Mouse (Mus musculus) liver, embryonic 14.5 days (tissue): Measurements from ENCODE around the gene Lce1h. TPM values are rescaled to one million over a fixed set of nuclear protein-coding genes. Genes with fewer than 3 reads are reported as not detected.

Experiments used
- ATAC-seq: fragments of 200-750 bp; cut with Nextera tagmentation; 2 replicates; pipeline ENCODE4 v1.8.0; 2017; ENCODE audit warnings: moderate number of reproducible peaks, mild to moderate bottlenecking, moderate library complexity; ENCODE audit not compliant: insufficient read depth
- DNase-seq, 3 experiments: peaks; one replicate each; pipeline ENCODE4 v3.0.0-alpha.2; 2012 to 2013; ENCODE audit warnings: low read depth in 3 of 3, low spot score in 3 of 3
- H3K27ac ChIP-seq: fragments of 300-500 bp; sonication (generic); 2 replicates; pipeline ENCODE4 v1.5.1; 2014; ENCODE audit warnings: moderate library complexity, mild to moderate bottlenecking, control low read depth, inconsistent platforms
- H3K27me3 ChIP-seq: fragments of 300-500 bp; sonication (generic); 2 replicates; pipeline ENCODE4 v1.6.1; 2014; ENCODE audit warnings: mild to moderate bottlenecking, low read length, moderate library complexity; ENCODE audit not compliant: control insufficient read depth, insufficient read depth
- H3K36me3 ChIP-seq: fragments of 300-500 bp; sonication (generic); replicated peaks from 2 replicates; pipeline ENCODE4 v1.6.1; 2014; ENCODE audit warnings: low read depth; ENCODE audit not compliant: control insufficient read depth, insufficient read depth
- H3K4me1 ChIP-seq, 2 experiments: fragments of 200-500 bp in 1 of 2; fragments of 300-500 bp in 1 of 2; sonication (generic) in 1 of 2; replicated peaks; 2 replicates each; pipeline ENCODE4 v1.6.1; 2012 to 2014; ENCODE audit warnings: antibody characterized with exemption in 1 of 2, inconsistent platforms in 1 of 2, low read length in 1 of 2; ENCODE audit not compliant: control insufficient read depth in 2 of 2, insufficient read depth in 2 of 2
- H3K4me2 ChIP-seq: fragments of 300-500 bp; sonication (generic); 2 replicates; pipeline ENCODE4 v1.6.1; 2014; ENCODE audit warnings: low read depth, mild to moderate bottlenecking, control low read depth, moderate library complexity
- H3K4me3 ChIP-seq, 2 experiments: fragments of 200-500 bp in 1 of 2; fragments of 300-500 bp in 1 of 2; sonication (generic) in 1 of 2; 2 replicates each; pipeline ENCODE4 v1.5.1; 2012 to 2014; ENCODE audit warnings: low read depth in 2 of 2, low read length in 2 of 2, mild to moderate bottlenecking in 2 of 2, control low read depth in 1 of 2, inconsistent platforms in 1 of 2, moderate library complexity in 1 of 2; ENCODE audit not compliant: insufficient read depth in 1 of 2
- H3K9ac ChIP-seq: fragments of 300-500 bp; sonication (generic); replicated peaks from 2 replicates; pipeline ENCODE4 v1.6.1; 2014; ENCODE audit warnings: mild to moderate bottlenecking, control low read depth, moderate library complexity
- H3K9me3 ChIP-seq: fragments of 300-500 bp; sonication (generic); 2 replicates; pipeline ENCODE4 v1.6.1; 2016; ENCODE audit warnings: low read length, mixed read lengths; ENCODE audit not compliant: control insufficient read depth
- CTCF ChIP-seq: IDR thresholded peaks from 2 replicates; pipeline ENCODE4 v1.5.1; 2016; ENCODE audit warnings: antibody characterized with exemption, low read depth, control low read depth
- EP300 ChIP-seq: IDR thresholded peaks from 2 replicates; pipeline ENCODE4 v1.6.1; 2016; ENCODE audit warnings: antibody characterized with exemption, low read depth
- polyA plus RNA-seq, 2 experiments: library from polyadenylated mRNA; depleted of rRNA in 1 of 2; stranded (reverse) in 1 of 2; unstranded in 1 of 2; fragments of >200 nt; fragmentation: Nextera tagmentation in 1 of 2; extraction: Ambion mirVana in 1 of 2; gene quantifications; 2 replicates each; pipeline versions ENCODE4 v1.2.1 to v1.2.3; 2012 to 2014

Lce1h gene
- polyA plus RNA-seq, 2 experiments: not detected

DNA sequence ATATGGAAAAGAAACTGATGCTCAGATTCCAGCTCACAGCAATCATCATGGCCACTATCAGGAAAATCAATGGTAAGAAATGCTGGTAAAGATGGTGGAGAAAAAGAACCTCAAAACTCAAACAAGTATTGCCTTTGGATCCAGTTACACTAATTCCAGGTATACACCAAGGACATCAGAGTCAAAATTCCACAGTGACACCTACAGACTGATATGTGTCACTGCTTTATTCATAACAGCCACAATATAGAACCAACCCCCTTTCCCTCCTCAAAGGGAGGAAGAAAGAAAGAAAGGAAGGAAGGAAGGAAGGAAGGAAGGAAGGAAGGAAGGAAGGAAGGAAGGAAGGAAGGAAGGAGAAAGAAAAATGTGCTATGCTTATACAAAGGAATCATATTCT lies 49.7 kb downstream of the Lce1h start:
- ATAC-seq: no peak
- Histone ChIP-seq H3K27me3 (no peaks in the 10 kb centered on the region), H3K4me2 (no peak overlapping the region), H3K27ac (no peak overlapping the region), H3K9me3 (no peaks in the 10 kb centered on the region), H3K4me1 (no peaks in the 10 kb centered on the region), H3K36me3 (no peaks in the 10 kb centered on the region), H3K9ac (no peak overlapping the region), H3K4me3 (no peak overlapping the region)
- no peak for TF ChIP-seq CTCF
- TF ChIP-seq EP300: no peak
- DNase-seq: no peak

Other genes starting within 250 kb of the Lce1h start
- gene 2310046K23Rik, start 230.6 kb downstream of the Lce1h start, polyA plus RNA-seq (2012; rRNA removed): not detected in 2 replicates
- gene 2310046K23Rik, start 230.6 kb downstream of the Lce1h start, polyA plus RNA-seq (2014; fragmentation: Nextera tagmentation; extraction: Ambion mirVana): not detected in 2 replicates
- gene Ivl, start 191.3 kb downstream of the Lce1h start, polyA plus RNA-seq (2012; rRNA removed): 0.02 and 0.03 TPM in 2 replicates
- gene Ivl, start 191.3 kb downstream of the Lce1h start, polyA plus RNA-seq (2014; fragmentation: Nextera tagmentation; extraction: Ambion mirVana): not detected in 2 replicates
- gene Smcp, start 176.1 kb downstream of the Lce1h start, polyA plus RNA-seq (2012; rRNA removed): 0.22 TPM in 1 of 2 replicates, not detected in the other
- not detected in 2 replicates for gene Smcp, start 176.1 kb downstream of the Lce1h start, polyA plus RNA-seq (2014; fragmentation: Nextera tagmentation; extraction: Ambion mirVana)
- not detected in 2 replicates for gene 2210017I01Rik, start 157.6 kb downstream of the Lce1h start, polyA plus RNA-seq (2012; rRNA removed)
- gene 2210017I01Rik, start 157.6 kb downstream of the Lce1h start, polyA plus RNA-seq (2014; fragmentation: Nextera tagmentation; extraction: Ambion mirVana): not detected in 2 replicates
- gene Lce6a, start 143.4 kb downstream of the Lce1h start, polyA plus RNA-seq (2012; rRNA removed): not detected in 2 replicates
- gene Lce6a, start 143.4 kb downstream of the Lce1h start, polyA plus RNA-seq (2014; fragmentation: Nextera tagmentation; extraction: Ambion mirVana): not detected in 2 replicates
- not detected in 2 replicates for gene Lce1a1, start 116.8 kb downstream of the Lce1h start, polyA plus RNA-seq (2012; rRNA removed)
- gene Lce1a1, start 116.8 kb downstream of the Lce1h start, polyA plus RNA-seq (2014; fragmentation: Nextera tagmentation; extraction: Ambion mirVana): not detected in 2 replicates
- gene Lce1b, start 108.1 kb downstream of the Lce1h start, polyA plus RNA-seq (2012; rRNA removed): not detected in 2 replicates
- gene Lce1b, start 108.1 kb downstream of the Lce1h start, polyA plus RNA-seq (2014; fragmentation: Nextera tagmentation; extraction: Ambion mirVana): not detected in 2 replicates
- gene Lce1a2, start 94.8 kb downstream of the Lce1h start, polyA plus RNA-seq (2012; rRNA removed): not detected in 2 replicates
- gene Lce1a2, start 94.8 kb downstream of the Lce1h start, polyA plus RNA-seq (2014; fragmentation: Nextera tagmentation; extraction: Ambion mirVana): not detected in 2 replicates
- not detected in 2 replicates for gene Lce1c, start 85.8 kb downstream of the Lce1h start, polyA plus RNA-seq (2012; rRNA removed)
- gene Lce1c, start 85.8 kb downstream of the Lce1h start, polyA plus RNA-seq (2014; fragmentation: Nextera tagmentation; extraction: Ambion mirVana): not detected in 2 replicates
- not detected in 2 replicates for gene Lce1d, start 77.9 kb downstream of the Lce1h start, polyA plus RNA-seq (2012; rRNA removed)
- not detected in 2 replicates for gene Lce1d, start 77.9 kb downstream of the Lce1h start, polyA plus RNA-seq (2014; fragmentation: Nextera tagmentation; extraction: Ambion mirVana)
- gene Lce1e, start 56.0 kb downstream of the Lce1h start, polyA plus RNA-seq (2012; rRNA removed): not detected in 2 replicates
- gene Lce1e, start 56.0 kb downstream of the Lce1h start, polyA plus RNA-seq (2014; fragmentation: Nextera tagmentation; extraction: Ambion mirVana): not detected in 2 replicates
- gene Lce1f, start 44.7 kb downstream of the Lce1h start, polyA plus RNA-seq (2012; rRNA removed): not detected in 2 replicates
- gene Lce1f, start 44.7 kb downstream of the Lce1h start, polyA plus RNA-seq (2014; fragmentation: Nextera tagmentation; extraction: Ambion mirVana): not detected in 2 replicates
- gene Gm38119, start 26.0 kb downstream of the Lce1h start, polyA plus RNA-seq (2012; rRNA removed): not detected in 2 replicates
- not detected in 2 replicates for gene Gm38119, start 26.0 kb downstream of the Lce1h start, polyA plus RNA-seq (2014; fragmentation: Nextera tagmentation; extraction: Ambion mirVana)
- gene Lce1g, start 12.7 kb downstream of the Lce1h start, polyA plus RNA-seq (2012; rRNA removed): not detected in 2 replicates
- not detected in 2 replicates for gene Lce1g, start 12.7 kb downstream of the Lce1h start, polyA plus RNA-seq (2014; fragmentation: Nextera tagmentation; extraction: Ambion mirVana)
- gene Lce1i, start 13.8 kb upstream of the Lce1h start, polyA plus RNA-seq (2012; rRNA removed): not detected in 2 replicates
- not detected in 2 replicates for gene Lce1i, start 13.8 kb upstream of the Lce1h start, polyA plus RNA-seq (2014; fragmentation: Nextera tagmentation; extraction: Ambion mirVana)
- not detected in 2 replicates for gene Lce1j, start 25.4 kb upstream of the Lce1h start, polyA plus RNA-seq (2012; rRNA removed)
- not detected in 2 replicates for gene Lce1j, start 25.4 kb upstream of the Lce1h start, polyA plus RNA-seq (2014; fragmentation: Nextera tagmentation; extraction: Ambion mirVana)
- gene Lce1k, start 42.8 kb upstream of the Lce1h start, polyA plus RNA-seq (2012; rRNA removed): not detected in 2 replicates
- not detected in 2 replicates for gene Lce1k, start 42.8 kb upstream of the Lce1h start, polyA plus RNA-seq (2014; fragmentation: Nextera tagmentation; extraction: Ambion mirVana)
- not detected in 2 replicates for gene Kprp, start 62.2 kb upstream of the Lce1h start, polyA plus RNA-seq (2012; rRNA removed)
- gene Kprp, start 62.2 kb upstream of the Lce1h start, polyA plus RNA-seq (2014; fragmentation: Nextera tagmentation; extraction: Ambion mirVana): not detected in 2 replicates
- not detected in 2 replicates for gene Lce1l, start 86.2 kb upstream of the Lce1h start, polyA plus RNA-seq (2012; rRNA removed)
- not detected in 2 replicates for gene Lce1l, start 86.2 kb upstream of the Lce1h start, polyA plus RNA-seq (2014; fragmentation: Nextera tagmentation; extraction: Ambion mirVana)
- not detected in 2 replicates for gene 2310050C09Rik, start 105.2 kb upstream of the Lce1h start, polyA plus RNA-seq (2012; rRNA removed)
- not detected in 2 replicates for gene 2310050C09Rik, start 105.2 kb upstream of the Lce1h start, polyA plus RNA-seq (2014; fragmentation: Nextera tagmentation; extraction: Ambion mirVana)
- not detected in 2 replicates for gene Lce3a, start 161.2 kb upstream of the Lce1h start, polyA plus RNA-seq (2012; rRNA removed)
- gene Lce3a, start 161.2 kb upstream of the Lce1h start, polyA plus RNA-seq (2014; fragmentation: Nextera tagmentation; extraction: Ambion mirVana): not detected in 2 replicates
- gene Lce3b, start 167.9 kb upstream of the Lce1h start, polyA plus RNA-seq (2012; rRNA removed): not detected in 2 replicates
- gene Lce3b, start 167.9 kb upstream of the Lce1h start, polyA plus RNA-seq (2014; fragmentation: Nextera tagmentation; extraction: Ambion mirVana): not detected in 2 replicates
- gene Lce3c, start 179.4 kb upstream of the Lce1h start, polyA plus RNA-seq (2012; rRNA removed): not detected in 2 replicates
- gene Lce3c, start 179.4 kb upstream of the Lce1h start, polyA plus RNA-seq (2014; fragmentation: Nextera tagmentation; extraction: Ambion mirVana): not detected in 2 replicates
- gene Lce3d, start 192.3 kb upstream of the Lce1h start, polyA plus RNA-seq (2012; rRNA removed): not detected in 2 replicates
- gene Lce3d, start 192.3 kb upstream of the Lce1h start, polyA plus RNA-seq (2014; fragmentation: Nextera tagmentation; extraction: Ambion mirVana): not detected in 2 replicates
- gene Lce3e, start 202.0 kb upstream of the Lce1h start, polyA plus RNA-seq (2012; rRNA removed): not detected in 2 replicates
- not detected in 2 replicates for gene Lce3e, start 202.0 kb upstream of the Lce1h start, polyA plus RNA-seq (2014; fragmentation: Nextera tagmentation; extraction: Ambion mirVana)
- gene Lce3f, start 227.2 kb upstream of the Lce1h start, polyA plus RNA-seq (2012; rRNA removed): not detected in 2 replicates
- gene Lce3f, start 227.2 kb upstream of the Lce1h start, polyA plus RNA-seq (2014; fragmentation: Nextera tagmentation; extraction: Ambion mirVana): not detected in 2 replicates